Mouse (Mus musculus) layer of hippocampus, postnatal 10 days (tissue): ENCODE results near the gene Pate3. TPM values are rescaled to one million over a fixed set of nuclear protein-coding genes. Genes with fewer than 3 reads are reported as not detected.
"Not testable (repeated sequence)": the region's sequence is repeated elsewhere in the genome, so short reads cannot be mapped to it uniquely, and the experiment has no call there.

ENCODE experiments used
- DNase-seq, 2 experiments: peaks; one replicate each; pipeline ENCODE4 v3.0.0; 2021; ENCODE audit warnings: low spot score in 2 of 2
- long read RNA-seq: library from polyadenylated mRNA; stranded (forward); transcript quantifications from one replicate; pipeline ENCODE4 v2.0.0, GENCODE M21; 2023
- total RNA-seq, 2 experiments: library from RNA; stranded (reverse); gene quantifications; 2 replicates each; pipeline ENCODE4 v1.2.3; 2021

Gene Pate3
- total RNA-seq = not detected
- long read RNA-seq = 0 reads

GRCm38 (mm10) chr9:35648102-35648501 lies at the start of gene Pate3:
TSS of gene Pate3 (minus strand) at chr9:35648202.
- no peak for DNase-seq

- no peak for DNase-seq
These were observed 43.9 kb upstream of the Pate3 start for GRCm38 (mm10) chr9:35691924-35692323.

- no peak for DNase-seq
These were observed 39.0 kb upstream of the Pate3 start, which contains the start of gene Pate1 for GRCm38 (mm10) chr9:35687013-35687412. TSS of gene Pate1 (minus strand) at chr9:35687390.

DNA sequence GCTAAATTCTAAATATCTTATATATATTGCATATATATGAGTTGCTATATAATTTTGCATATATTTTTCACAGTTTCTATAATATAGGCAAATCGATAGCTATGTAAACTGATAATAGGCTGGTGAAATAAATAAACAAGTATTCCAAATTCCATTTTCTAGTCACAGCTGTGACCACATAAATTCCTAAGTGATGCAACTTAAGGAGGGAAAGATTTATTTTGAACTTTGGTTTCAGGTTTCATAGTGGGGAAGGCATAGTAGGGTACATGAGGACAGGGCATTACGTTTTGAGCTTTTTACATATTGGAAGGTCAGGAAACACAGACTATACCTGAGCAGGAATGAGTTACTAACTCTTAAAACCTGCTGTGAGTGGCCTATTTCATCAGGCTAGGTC lies 25.6 kb upstream of the Pate3 start:
- no peak for DNase-seq

GRCm38 (mm10) chr9:35632981-35633380 lies 15.0 kb downstream of the Pate3 start:
- DNase-seq = no peak

DNA sequence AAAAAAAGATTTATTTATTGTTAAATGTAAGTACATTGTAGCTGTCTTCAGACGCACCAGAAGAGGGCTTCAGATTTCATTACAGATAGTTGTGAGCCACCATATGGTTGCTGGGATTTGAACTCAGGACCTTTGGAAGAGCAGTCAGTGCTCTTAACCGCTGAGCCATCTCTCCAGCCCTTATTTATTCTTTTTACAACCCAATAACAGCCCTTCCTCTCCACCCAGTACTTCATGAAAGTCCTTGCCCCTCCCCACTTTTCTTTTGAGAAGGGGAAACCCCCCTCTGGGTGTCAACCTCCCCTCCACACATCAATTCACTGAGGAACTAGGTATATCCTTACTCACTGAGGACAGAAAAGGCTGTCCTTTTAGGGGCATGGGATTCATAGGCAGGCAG lies 31.2 kb downstream of the Pate3 start:
- not testable (repeated sequence) for DNase-seq

DNA sequence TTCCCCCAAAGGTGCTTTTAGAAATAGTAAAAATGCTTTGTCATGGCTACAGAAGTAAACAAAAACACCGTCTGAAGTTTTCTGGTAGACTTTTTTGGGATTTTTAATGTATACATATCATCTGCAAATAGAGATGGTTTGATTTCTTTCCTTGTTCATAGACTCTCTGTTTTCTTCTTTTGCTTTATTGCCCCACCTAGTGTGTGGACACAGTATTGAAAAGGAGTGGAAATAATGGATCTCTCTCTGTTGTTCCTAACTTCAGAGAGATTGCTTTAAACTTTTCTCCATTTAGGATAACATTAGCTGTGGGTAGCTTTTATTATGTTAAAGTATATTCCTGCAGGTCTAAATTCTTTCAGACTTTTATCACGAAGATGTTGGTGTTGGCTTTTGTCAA lies 34.0 kb downstream of the Pate3 start:
- DNase-seq = no peak

- no peak for DNase-seq
These were observed 36.2 kb downstream of the Pate3 start, which contains the start of gene Pate4 for GRCm38 (mm10) chr9:35611841-35612240. TSS of gene Pate4 (minus strand) at chr9:35611941.

DNA sequence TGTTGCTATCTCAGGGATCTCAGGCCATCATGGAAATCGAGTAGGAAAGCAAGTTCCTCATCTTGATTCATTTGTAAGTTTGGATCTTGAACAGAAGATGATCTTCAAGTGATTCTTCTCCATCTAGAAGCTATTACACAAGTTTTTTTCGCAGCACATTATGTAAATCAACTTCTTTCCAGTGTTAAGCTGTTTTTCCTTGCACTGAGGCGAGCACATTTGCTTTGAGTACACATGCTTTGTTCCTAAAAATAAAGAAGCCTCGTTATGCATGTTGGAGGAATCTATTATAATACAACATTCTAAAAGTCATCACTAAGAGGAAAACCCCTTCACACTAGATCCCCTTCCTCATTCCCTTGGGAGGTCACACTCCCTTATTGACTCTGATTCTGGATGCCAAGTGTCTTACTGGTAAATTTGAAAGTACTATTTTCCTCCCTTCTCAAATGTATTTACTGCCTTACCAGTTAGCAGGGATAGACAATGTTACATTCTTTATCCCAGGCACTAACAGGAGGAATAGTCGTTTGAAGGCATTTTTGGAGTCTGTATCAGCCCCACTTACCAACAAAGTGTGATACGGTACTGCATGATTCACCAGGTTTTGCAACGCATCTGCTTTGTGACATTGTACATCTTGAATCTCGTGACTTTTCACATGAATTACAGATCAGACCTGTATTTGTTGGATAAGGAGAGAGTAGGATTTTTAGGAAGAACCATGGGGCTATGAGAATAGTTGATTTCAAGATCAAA lies 40.2 kb downstream of the Pate3 start:
- no peak for DNase-seq

Other genes with a start within 250 kb of the Pate3 start
- 10 to 100 TPM in 1 of 2 experiments, 1 to 10 TPM in 1; 9.8 to 11.5 TPM for gene Cdon, start 227.1 kb downstream of the Pate3 start, total RNA-seq
- gene Gm1113, start 129.9 kb downstream of the Pate3 start, total RNA-seq = not detected
- gene Ddx25, start 89.7 kb downstream of the Pate3 start, total RNA-seq = 10 to 100 TPM; 15.2 to 16.1 TPM
- 10 to 100 TPM; 12.0 to 13.4 TPM for gene Pus3, start 89.6 kb downstream of the Pate3 start, total RNA-seq
- 1 to 10 TPM; 1.5 to 2.3 TPM for gene Pate2, start 77.9 kb downstream of the Pate3 start, total RNA-seq
- 10 to 100 TPM; 12.5 to 14.6 TPM for gene Hyls1, start 77.8 kb downstream of the Pate3 start, total RNA-seq
- gene Pate4, start 36.3 kb downstream of the Pate3 start, total RNA-seq = not detected
- gene Pate1, start 39.2 kb upstream of the Pate3 start, total RNA-seq = not detected
- gene Gm17677, start 92.8 kb upstream of the Pate3 start, total RNA-seq = not detected
- gene Gm17727, start 129.9 kb upstream of the Pate3 start, total RNA-seq = not detected
- gene Gm27235, start 141.9 kb upstream of the Pate3 start, total RNA-seq = not detected
- not detected for gene D730048I06Rik, start 141.9 kb upstream of the Pate3 start, total RNA-seq
- gene 9230110F15Rik, start 195.9 kb upstream of the Pate3 start, total RNA-seq = not detected